Mouse (Mus musculus) lung, postnatal 10 days (tissue): ENCODE data around the gene Fmn2.

Source experiments
- DNase-seq: peaks from one replicate; pipeline ENCODE4 v3.0.0; 2021

Fmn2 gene

DNA sequence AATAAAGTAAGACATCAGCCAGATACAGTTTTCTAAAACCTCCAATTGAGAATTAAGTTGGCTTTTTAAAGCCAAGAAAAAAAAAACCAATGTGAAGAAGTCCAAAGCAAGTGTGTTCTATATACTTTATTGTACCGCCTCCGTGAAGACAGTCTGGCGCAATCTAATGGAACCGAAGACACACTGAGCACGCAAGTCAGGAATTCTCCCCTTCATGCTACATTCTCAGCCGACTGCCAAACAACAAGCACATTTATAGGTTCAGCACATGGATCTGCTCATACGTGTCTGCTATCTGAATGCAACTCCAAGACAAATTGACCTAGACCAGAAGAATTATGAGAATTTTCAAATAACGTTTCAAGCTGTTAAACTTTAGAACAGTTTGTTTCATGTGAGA lies 169.2 kb downstream of the Fmn2 start:
- no peak for DNase-seq

DNA sequence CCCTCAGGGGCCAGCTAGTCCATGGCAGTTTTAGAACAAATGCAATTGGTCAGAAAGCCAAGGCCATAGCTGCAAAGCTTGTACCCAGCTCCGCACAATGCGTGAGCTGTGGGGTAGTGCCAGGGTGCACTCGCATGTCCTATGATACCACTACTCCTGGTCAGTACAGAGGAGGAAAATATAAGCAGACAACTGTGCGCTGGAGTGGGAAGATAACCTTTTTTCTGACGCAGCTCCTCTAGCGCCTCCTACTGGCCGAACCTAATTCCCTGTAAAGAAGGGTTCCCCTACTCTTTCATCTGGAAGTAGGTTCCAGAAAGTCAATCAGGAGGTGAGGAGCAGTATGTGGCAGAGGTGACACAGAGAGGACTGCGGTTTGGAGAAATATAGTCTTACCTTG lies 173.0 kb downstream of the Fmn2 start:
- DNase-seq, result no peak

DNA sequence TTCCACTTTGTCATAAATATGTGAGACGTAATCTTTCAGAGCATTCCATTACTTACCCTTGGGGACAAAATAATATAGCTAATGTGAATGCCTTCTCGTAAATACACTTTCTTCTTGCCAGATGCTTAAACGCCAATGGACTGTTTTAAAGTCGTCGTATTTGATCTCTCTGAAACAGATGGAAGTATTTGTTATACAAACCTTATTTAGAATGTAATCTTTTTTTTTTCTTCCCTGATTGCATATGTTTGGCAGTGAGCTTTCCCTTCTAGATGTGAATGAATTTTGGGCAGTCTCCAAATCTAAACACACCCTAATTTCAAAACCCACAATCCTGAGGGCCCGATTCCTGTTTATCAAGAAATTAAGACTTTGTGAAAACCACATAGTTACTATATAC lies 173.7 kb downstream of the Fmn2 start:
- no peak for DNase-seq

DNA sequence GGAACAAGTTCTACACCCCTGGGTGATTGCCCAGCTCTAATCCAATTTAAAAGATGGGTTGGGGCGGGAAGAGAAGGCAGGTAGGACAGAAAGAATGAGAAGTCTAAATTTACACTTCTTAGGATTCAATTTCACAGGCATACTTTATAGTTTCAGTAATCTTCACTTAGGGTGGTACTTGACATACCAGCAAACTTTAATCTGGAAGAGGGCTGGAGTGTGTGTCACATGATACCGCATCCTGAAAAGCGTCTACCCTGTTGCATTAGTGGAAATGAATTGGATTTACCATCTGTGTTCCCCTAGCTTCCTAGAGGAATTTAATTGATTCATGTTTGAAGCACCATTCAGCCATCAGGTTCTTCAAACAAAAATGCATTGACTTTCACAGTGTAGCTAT lies 174.6 kb downstream of the Fmn2 start:
- no peak for DNase-seq

DNA sequence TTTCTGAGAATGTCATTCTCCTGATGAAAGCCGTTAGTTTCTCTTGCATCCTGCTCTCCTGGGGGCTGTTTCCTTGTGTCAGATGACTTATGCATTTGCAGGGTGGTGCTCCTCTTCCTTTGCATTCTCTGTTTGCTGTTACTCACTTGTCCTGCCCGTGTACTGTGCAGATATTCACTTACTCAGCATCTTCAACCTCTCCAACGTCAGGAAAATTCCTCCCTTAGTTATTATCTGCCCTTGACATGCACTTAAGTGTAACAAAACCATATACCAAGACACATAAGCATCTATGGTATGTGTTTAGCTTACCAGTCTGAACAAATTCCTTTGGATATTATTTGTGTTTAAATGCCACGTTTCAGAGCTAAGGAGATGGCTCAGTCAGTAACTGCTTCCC lies 175.6 kb downstream of the Fmn2 start:
- DNase-seq, result no peak

DNA sequence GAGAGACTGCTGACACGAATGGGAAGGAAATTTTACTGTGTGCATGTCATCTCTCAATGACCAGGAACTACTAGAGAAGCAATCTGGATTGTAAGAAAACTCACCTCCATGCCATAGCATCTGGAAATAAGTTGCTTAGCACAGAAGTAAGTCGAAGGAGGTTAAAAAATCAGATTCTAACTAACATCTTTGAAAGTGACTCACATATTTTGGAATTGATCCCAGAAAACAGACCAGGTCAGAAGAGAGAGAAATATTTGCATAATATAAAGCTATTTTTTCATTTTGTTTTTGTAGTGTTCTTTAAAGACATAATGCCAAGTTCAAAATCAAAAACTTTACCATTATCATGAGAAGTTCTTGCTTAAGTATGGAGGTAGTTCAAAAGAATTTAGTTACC lies 187.7 kb downstream of the Fmn2 start:
- DNase-seq, result no peak

DNA sequence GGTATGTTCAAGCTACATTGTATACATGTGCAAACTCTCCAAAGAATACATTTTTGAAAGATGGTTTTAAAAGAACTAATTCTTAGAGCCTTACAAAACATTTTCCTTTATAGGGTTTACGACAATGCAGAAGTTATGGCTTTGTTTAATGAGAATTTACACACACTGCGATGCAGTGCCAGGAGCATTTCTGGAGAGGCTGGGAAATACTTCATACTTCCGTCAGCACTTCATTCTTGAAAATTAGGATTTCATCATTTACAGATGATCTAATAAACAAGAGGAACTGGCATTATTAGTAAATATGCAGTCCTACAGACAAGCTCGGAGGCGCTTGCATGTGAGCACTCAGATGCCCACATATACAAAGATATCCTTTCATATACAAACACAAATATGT lies 199.2 kb downstream of the Fmn2 start:
- DNase-seq, result no peak

DNA sequence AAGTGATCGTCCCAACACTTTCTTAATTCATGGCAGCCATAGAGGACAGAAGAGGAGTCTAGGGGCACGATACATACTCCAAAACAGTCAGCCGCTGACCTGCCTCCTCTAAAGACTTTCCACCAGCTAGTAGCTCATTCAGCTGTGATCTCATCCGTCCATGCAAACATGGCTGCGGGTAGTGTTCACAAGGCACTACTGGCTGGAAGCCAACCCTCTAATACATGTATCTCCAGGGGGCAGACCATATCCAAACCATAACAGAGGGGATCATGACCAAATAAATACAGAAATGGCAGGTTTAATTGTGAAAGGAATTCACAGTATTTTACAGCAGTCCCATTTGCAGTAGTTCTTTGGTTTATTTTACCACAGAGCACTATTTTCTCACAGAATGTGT lies 200.2 kb downstream of the Fmn2 start:
- no peak for DNase-seq

DNA sequence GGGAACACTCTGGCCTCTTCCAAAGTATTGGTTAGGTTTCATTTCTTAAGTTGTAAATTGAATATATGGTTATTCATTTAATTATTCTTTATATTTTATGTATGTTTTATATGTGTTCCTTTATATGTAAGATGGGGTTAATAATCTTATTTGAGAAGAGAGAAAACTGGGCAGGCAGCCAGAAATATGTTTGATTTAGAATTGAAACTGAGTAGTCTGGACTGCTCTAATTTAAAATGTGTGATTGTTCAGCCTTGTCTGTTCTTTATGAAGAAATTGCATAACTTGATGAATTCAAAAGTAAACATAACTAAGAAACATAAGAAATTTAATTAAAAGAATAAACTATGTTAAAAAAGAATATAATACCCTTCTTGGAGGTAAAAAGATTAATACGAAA lies 202.3 kb downstream of the Fmn2 start:
- DNase-seq, result peak; percentile 3

DNA sequence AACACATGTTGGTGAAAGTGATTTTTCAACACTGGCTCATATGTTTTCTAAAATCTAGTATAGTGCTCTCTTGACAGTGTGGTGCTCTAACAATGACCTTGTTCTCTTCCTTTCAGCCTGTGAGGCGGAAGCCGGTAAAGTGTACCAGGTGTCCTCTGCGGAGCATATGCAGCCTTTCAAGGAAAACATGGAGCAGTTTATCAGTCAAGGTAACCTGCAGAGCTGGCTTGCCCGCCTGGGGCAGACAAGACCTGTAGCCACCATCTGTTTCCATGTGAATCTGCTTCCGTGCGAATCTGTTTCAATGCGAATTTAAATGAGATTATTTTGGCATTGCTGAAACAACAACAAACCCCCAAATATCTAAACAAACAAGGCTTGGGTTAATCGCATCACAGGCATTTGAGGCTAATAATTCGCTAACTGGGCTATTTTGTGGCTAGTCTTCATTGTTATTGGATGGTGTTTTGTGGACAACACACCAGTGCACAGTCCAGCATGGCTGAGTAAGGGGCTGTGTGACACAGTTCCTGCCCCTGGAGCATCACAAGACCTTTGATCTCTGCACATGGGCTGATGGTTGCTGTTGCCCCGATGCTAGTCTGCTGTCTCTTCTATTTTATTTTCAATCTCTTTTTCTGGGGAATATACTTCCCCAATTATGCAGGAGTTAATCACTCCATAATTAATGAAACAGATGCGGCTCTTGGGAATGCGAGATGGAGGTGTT lies 218.3 kb downstream of the Fmn2 start:
- no peak for DNase-seq

DNA sequence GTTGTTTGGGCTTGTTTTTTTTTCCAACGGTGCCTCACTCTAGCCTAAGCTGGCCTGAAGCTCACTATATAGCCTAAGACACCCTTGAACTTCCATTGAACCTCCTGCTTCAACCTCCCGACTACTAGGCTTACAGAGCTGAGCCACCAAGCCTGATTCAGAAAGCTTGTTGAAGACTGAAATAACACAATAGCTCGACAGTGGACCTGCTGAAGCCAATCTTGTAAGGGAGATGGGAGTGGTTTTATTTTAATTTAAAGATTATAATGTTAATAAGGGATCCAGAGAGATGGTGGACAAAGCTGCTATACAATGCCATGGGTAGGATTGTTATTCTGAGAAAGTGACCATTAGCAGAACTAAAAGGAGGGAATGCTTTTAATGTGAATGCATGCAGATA lies 227.1 kb downstream of the Fmn2 start:
- DNase-seq, result no peak

DNA sequence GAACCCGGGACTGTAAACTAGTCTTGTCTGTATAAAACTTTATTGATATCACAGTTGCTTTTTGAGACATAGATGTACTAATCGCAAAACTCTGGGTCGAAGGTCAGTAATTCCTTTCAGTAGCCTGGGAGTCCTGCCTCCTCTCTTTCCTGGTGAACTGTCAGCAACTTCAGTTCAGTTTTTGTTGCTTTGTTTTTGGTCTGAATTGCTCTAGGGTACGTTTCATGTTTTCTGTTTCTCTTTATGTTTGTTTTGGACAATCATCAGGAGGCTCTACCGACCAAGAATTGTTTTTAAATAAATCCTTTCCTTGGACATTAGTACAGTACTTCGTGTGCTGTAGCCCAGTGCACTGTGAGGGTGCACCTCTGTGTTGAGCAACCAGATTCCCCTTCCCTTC lies 231.1 kb downstream of the Fmn2 start:
- DNase-seq, result no peak

DNA sequence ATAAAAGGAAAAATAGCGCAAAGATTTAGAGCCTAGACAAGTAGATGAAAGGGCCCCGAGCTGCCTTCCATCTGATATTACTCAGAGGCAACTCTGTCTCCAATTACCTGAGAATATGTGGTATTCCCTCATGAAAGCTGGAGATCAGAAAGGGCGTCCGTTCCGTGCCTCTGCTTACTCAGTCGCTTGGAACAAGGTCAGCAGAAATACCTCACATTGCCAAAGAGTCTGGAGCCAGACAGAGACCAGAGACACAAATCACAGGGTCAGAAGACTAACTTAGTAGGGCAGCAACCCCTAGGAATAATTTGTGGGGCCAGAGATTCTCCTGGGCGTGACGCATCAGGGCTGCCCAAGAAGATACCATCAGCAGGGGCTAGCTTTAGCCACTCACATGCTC lies 237.3 kb downstream of the Fmn2 start:
- no peak for DNase-seq

DNA sequence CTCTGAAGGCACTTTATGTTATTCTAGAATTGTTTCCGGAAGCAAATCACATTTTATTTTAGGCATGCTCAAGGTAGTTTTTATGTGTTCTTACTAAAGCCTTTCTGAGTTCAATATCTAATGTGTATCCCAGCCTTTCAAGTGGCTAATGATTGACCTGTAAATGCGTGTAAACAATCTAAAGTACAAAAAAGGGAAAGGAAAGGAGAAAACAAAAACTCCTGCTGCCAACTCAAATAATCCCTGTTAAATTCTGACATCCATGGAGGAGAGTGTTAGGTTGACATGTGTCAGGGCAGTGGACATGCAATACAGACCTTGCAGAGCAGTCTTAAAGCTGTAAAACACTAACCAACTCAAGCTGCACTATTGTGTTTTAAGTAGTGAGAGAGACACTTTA lies 241.0 kb downstream of the Fmn2 start:
- DNase-seq, result no peak

DNA sequence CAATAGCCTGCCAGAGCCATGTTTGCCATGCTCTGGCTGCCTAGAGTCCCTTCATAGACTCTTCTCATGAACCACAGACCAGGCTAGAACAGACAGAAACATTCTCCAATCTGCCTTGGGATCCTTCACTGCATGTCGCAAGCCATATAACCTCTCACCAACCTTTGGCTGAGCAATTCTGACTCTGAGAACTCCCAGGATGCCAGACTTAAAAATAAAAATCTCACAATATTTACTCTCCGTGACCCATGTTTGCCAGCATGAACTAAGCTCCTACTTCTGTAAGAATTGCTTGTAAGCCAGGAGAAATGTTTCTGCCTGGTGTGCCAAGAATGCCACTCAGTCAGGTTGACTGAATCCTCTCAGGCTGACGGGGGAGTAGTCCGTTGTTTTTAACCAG lies 246.9 kb downstream of the Fmn2 start:
- DNase-seq, result peak; percentile 7

DNA sequence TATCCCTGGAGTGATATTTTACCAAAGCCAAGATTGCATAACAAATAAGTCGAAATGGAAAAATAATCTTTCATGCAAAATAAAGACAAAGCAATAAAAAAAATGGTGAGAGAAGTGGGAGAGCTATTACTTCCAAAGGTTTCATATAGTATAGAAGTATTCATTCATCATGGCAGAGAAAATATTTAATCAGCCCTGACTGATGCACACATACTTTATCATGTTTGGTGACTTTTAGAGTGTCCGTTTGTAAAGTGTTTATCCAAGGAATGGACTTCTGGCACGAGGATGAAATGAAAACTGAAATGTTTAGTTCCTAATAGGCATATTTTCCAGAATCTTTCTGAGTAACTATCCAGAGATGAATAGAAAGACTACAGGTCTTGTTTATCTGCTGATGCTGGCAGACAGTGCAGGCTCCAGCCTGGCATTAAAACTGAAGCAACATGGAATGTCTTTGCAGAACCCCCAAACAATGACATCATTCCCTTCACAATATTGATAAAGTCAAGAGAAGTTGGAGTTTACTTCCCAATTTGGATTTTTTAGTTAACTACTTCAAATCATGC lies 249.4 kb downstream of the Fmn2 start:
- peak; percentile 9 for DNase-seq

DNA sequence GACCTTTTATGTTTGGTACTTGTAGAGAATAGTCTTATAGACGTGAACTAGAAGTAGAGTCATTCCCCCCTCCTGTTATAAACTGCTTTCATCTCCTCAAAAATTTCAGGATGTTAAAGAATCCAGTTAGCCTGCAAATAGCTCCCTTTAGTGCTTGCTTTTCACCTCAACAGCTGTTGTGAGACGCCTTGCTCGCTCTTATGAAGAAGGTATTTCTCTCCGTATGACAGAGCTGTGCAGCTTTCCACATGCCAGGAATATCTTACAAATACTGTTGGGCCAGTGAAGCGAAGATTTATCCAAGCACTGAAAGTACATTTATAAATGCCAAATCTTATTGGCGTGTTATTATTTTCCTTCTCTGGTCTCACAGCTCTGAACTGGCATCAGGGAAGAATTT lies 257.7 kb downstream of the Fmn2 start:
- DNase-seq, result no peak

DNA sequence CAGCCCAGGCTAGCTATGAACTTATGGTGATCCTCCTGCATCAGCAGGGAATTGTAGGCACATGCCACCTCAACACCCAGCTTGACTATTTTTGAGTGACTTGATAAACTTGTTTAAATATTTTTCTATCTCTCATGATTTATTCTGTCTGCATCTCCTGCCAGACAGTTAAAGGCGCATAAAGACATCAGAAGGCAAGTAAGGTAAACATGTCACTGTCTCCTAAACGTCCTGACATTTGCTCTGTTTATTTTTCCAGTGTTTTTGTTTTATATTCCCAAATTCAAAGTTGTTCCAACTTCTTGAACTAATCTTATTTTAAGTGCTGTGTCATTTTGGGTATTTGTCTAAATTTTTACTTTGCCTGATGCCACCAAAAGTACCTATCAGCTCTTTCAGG lies 264.1 kb downstream of the Fmn2 start:
- DNase-seq, result no peak

DNA sequence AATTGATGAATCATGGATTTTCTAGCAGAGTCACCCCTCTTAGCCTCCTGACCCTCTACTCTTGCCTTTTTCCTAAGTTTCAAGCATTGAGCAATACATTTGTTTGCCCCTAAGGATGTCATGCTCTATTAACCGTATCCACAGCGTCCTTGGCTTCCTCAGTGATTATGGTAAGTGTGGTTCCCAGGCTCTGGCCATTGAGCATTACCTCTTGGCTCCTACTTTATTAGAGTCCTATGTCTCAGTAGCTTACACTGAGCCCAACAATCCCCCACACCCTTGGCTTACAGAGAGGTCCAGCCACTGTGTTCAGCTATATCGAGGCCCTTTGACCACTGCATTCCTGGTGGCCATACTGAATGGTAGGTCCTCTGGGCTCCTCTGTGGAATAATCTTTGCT lies 265.2 kb downstream of the Fmn2 start:
- DNase-seq, result no peak

DNA sequence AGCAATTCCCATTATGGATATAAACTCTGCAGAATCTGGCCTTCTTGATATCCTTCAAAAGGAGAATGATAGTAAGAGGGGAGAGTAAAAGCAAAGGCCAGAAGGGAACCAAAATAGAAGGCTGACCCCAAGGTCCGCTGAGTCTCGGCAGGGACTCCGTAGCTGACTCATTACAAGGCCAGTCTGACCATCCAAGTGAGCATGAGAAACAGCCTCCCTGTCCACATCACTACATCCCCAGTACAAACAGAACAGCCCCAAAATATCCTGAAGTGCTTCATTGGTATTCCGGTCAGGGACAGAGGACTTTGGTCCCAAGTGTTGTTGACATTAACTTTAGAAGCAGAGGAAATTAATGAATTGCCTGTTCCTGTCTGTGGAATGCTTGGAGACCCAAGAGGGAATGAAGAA lies 270.3 kb downstream of the Fmn2 start:
- peak; percentile 34 for DNase-seq

DNA sequence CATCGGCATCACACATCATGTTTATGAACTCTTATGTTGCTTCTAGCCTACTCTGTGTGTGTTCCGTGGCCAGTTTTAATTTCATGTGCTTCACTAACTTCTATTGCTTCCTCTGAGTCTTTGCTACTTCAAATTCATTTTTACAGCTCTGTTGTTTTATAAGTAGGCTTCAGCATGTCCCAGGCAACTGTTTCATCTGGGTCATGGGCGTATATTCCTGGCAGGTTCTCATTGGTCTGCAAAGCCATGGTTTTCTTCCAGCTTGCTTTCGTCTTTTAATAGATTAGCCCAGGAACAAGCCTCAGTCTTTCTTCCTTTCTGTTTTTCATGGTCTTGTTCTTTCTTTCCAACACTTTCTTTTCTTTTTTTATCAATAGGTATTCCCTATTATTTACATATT lies 279.4 kb downstream of the Fmn2 start:
- no peak for DNase-seq

DNA sequence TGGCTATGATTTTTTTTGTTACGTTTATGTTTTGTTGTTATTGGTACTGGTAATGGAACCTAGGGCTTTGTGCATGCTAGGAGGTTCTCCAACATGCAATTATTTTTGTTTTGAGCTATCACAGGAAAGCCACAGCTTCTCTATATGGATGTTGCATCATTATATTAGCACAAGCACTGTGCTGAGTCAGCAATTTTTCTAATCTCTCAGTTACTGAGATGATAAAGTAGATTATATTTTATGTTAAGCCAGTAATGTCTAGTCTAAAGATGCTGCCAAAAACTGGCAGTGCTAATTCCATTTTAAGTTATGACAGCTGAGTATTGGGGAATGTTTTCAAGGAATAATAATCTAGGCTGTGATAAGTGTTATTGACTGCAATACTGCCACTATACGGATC lies 287.0 kb downstream of the Fmn2 start:
- no peak for DNase-seq

DNA sequence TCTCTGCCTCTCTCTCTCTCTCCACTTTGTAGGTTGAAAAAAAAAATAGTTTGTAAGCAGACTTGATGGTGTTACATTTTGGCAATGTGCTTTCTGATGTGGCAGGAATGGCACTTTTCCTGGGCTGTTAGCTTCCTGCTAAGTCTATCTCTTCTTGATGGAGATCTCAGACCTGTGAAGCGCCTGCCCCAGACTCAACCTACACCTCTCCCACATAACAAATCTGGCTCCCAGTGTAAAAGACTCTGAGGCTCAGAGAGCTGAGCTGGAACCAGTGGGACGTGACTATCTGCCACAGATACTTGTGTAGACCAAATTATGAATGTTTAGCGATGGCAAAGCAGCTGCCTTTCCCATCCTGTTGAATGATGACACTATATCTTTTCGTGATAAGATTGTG lies 310.2 kb downstream of the Fmn2 start:
- no peak for DNase-seq

DNA sequence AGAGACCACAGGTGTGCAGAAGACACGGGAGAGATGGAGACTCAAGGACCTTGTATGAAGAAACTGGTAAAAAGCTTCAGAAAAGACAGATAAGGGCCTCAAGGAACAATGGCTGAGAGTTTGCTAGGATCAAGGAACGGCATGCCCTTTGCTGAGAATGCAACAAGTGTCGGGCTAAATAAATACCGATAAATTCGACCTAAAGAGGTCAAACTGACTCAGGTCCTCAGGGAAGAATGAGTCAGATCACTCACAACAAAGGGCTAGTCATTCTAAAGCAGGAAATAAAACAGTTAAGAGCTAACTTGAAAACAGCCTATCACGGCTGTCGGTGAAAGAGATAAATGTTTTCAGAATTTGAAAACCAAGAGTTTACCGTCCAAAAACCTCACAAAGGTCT lies 324.9 kb downstream of the Fmn2 start:
- no peak for DNase-seq

DNA sequence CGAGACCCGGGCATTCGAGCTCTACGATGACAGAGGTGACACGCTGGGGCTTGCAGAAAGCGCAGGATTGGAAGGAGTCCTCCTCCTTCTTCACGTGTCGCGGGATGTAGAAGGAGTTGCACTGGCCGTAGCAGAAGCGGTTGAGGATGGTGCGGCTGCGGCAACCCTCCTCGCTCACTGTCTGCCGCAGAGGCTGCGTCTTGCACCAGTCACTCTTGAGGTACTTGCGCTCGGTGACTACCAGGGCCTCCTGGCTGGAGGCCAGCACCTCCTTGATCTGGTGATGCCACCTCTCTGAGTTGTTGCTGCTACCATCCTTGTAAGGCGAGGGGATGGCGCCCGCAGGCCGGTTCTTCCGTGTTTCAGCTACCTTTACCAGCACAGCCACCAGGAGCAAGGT lies 335.2 kb downstream of the Fmn2 start:
- no peak for DNase-seq
